Mouse (Mus musculus) heart, embryonic 14.5 days (tissue): ENCODE measurements around the gene Lrrc74a. TPM values are rescaled to one million over a fixed set of nuclear protein-coding genes. Genes with fewer than 3 reads are reported as not detected.

ENCODE experiments used
- ATAC-seq: fragments of 200-750 bp; cut with Nextera tagmentation; 2 replicates; pipeline ENCODE4 v1.8.0; 2017; ENCODE audit warnings: low read depth, moderate TSS enrichment; ENCODE audit not compliant: insufficient number of reproducible peaks, insufficient read depth, low FRiP score
- H3K27ac ChIP-seq, 2 experiments: fragments of 200-500 bp in 1 of 2; fragments of 300-500 bp in 1 of 2; sonication (generic) in 1 of 2; replicated peaks in 1 of 2; 2 replicates each; pipeline ENCODE4 v1.5.1; 2012 to 2014; ENCODE audit warnings: low read depth in 2 of 2, low read length in 2 of 2, control low read depth in 1 of 2, mild to moderate bottlenecking in 1 of 2, mixed read lengths in 1 of 2; ENCODE audit not compliant: control insufficient read depth in 1 of 2, insufficient read depth in 1 of 2
- H3K27me3 ChIP-seq: fragments of 300-500 bp; sonication (generic); 2 replicates; pipeline ENCODE4 v1.6.1; 2014; ENCODE audit warnings: mild to moderate bottlenecking, low read length, control low read depth; ENCODE audit not compliant: control insufficient read depth, insufficient read depth
- H3K36me3 ChIP-seq: fragments of 300-500 bp; sonication (generic); 2 replicates; pipeline ENCODE4 v1.6.1; 2014; ENCODE audit warnings: mild to moderate bottlenecking, control low read depth, low read length, mixed read lengths; ENCODE audit not compliant: control insufficient read depth, insufficient read depth
- H3K4me1 ChIP-seq, 2 experiments: fragments of 200-500 bp in 1 of 2; fragments of 300-500 bp in 1 of 2; sonication (generic) in 1 of 2; 2 replicates each; pipeline ENCODE4 v1.6.1; 2012 to 2014; ENCODE audit warnings: low read length in 2 of 2, control low read depth in 1 of 2, mixed read lengths in 1 of 2; ENCODE audit not compliant: control insufficient read depth in 2 of 2, insufficient read depth in 2 of 2
- H3K4me2 ChIP-seq: fragments of 300-500 bp; sonication (generic); 2 replicates; pipeline ENCODE4 v1.6.1; 2014; ENCODE audit warnings: mild to moderate bottlenecking, low read length
- H3K4me3 ChIP-seq, 2 experiments: fragments of 200-500 bp in 1 of 2; fragments of 300-500 bp in 1 of 2; sonication (generic) in 1 of 2; 2 replicates each; pipeline ENCODE4 v1.5.1; 2012 to 2014; ENCODE audit warnings: low read length in 2 of 2, mild to moderate bottlenecking in 2 of 2, control low read depth in 1 of 2, low read depth in 1 of 2, moderate library complexity in 1 of 2; ENCODE audit not compliant: control insufficient read depth in 1 of 2, insufficient read depth in 1 of 2
- H3K9ac ChIP-seq: fragments of 300-500 bp; sonication (generic); 2 replicates; pipeline ENCODE4 v1.6.1; 2014; ENCODE audit warnings: mild to moderate bottlenecking, low read length
- H3K9me3 ChIP-seq: fragments of 300-500 bp; sonication (generic); 2 replicates; pipeline ENCODE4 v1.6.1; 2016; ENCODE audit warnings: low read length, control low read depth; ENCODE audit not compliant: control insufficient read depth
- WGBS: fragments of 180-500 bp; shearing (Covaris S2); extraction: QIAGEN DNeasy Blood & Tissue Kit; methylation state at CpG from one replicate; pipeline ENCODE4 v1.1.7; 2014; 5-methylcytosine and 5-hydroxymethylcytosine counted together
- polyA plus RNA-seq: library from polyadenylated mRNA; unstranded; fragments of >200 nt; fragmentation: Nextera tagmentation; extraction: Ambion mirVana; gene quantifications from 2 replicates; pipeline ENCODE4 v1.2.1, GENCODE M21; 2014

The Lrrc74a gene
- polyA plus RNA-seq, 1 experiment from 2014 or later = not detected

- H3K9me3 ChIP-seq = no peaks in the 10 kb centered on the region
- WGBS = 78% methylated on average over 7 of the region's 7 CpGs
- no peak overlapping the region for H3K4me2 ChIP-seq
- ATAC-seq = no peak
- H3K4me3 ChIP-seq = no peak overlapping the region
- H3K27ac ChIP-seq = peak overlapping the region; percentile 14 to 55
- H3K36me3 ChIP-seq = no peaks in the 10 kb centered on the region
- no peaks in the 10 kb centered on the region for H3K27me3 ChIP-seq
- H3K4me1 ChIP-seq = peaks cover 10 to 16% of the 10 kb centered on the region in 2 experiments; a peak in 3 of 4 replicates
- H3K9ac ChIP-seq = no peak overlapping the region
Measured at GRCm38 (mm10) chr12:86776341-86776860, 42.2 kb downstream of the Lrrc74a start.

GRCm38 (mm10) chr12:86778531-86778930, 44.4 kb downstream of the Lrrc74a start:
- no peak for ATAC-seq
- Histone ChIP-seq H3K4me3 (no peak overlapping the region), H3K9me3 (no peaks in the 10 kb centered on the region), H3K4me2 (no peak overlapping the region), H3K27me3 (no peaks in the 10 kb centered on the region), H3K9ac (no peak overlapping the region), H3K36me3 (no peaks in the 10 kb centered on the region), H3K27ac (no peak overlapping the region), H3K4me1 (peaks cover 17 to 19% of the 10 kb centered on the region in 2 experiments)
- 78% methylated on average over 4 of the region's 4 CpGs for WGBS

- no peaks in the 10 kb centered on the region for H3K27me3 ChIP-seq
- H3K36me3 ChIP-seq = no peaks in the 10 kb centered on the region
- H3K4me1 ChIP-seq = peaks cover 19 to 21% of the 10 kb centered on the region in 2 experiments
- ATAC-seq = no peak
- no peak overlapping the region for H3K4me3 ChIP-seq
- no peak overlapping the region for H3K9ac ChIP-seq
- 63% methylated on average over 11 of the region's 11 CpGs for WGBS
- no peak overlapping the region for H3K4me2 ChIP-seq
- no peak overlapping the region for H3K27ac ChIP-seq
- H3K9me3 ChIP-seq = no peaks in the 10 kb centered on the region
Measured at GRCm38 (mm10) chr12:86779206-86779989, 45.2 kb downstream of the Lrrc74a start.

- no peak for ATAC-seq
- Histone ChIP-seq H3K9ac (no peak overlapping the region), H3K4me3 (no peak overlapping the region), H3K4me2 (no peak overlapping the region), H3K9me3 (no peaks in the 10 kb centered on the region), H3K27ac (peak overlapping the region; percentile 25 to 56; a peak in 2 of 4 replicates), H3K4me1 (peaks cover 16 to 18% of the 10 kb centered on the region in 2 experiments), H3K27me3 (no peaks in the 10 kb centered on the region), H3K36me3 (no peaks in the 10 kb centered on the region)
- WGBS = 27% methylated on average over 6 of the region's 6 CpGs
Measured at GRCm38 (mm10) chr12:86781654-86782202, 47.6 kb downstream of the Lrrc74a start.

- Histone ChIP-seq H3K4me1 (peaks cover 34% of the 10 kb centered on the region in 2 experiments), H3K36me3 (no peaks in the 10 kb centered on the region), H3K27ac (peak overlapping the region; percentile 51 to 54; a peak in 2 of 4 replicates), H3K9ac (no peak overlapping the region), H3K27me3 (no peaks in the 10 kb centered on the region), H3K9me3 (no peaks in the 10 kb centered on the region), H3K4me2 (no peak overlapping the region), H3K4me3 (no peak overlapping the region)
- ATAC-seq = no peak
- WGBS = 44% methylated on average over 12 of the region's 12 CpGs
Measured at GRCm38 (mm10) chr12:86786149-86787019, 52.2 kb downstream of the Lrrc74a start.

- Histone ChIP-seq H3K4me3 (no peak overlapping the region), H3K9ac (no peak overlapping the region), H3K27me3 (no peaks in the 10 kb centered on the region), H3K9me3 (no peaks in the 10 kb centered on the region), H3K4me2 (no peak overlapping the region), H3K4me1 (peaks cover 27 to 30% of the 10 kb centered on the region in 2 experiments), H3K36me3 (no peaks in the 10 kb centered on the region), H3K27ac (no peak overlapping the region)
- no peak for ATAC-seq
- 59% methylated on average over 4 of the region's 4 CpGs for WGBS
Measured at GRCm38 (mm10) chr12:86787020-86787553, 52.9 kb downstream of the Lrrc74a start.
